Mouse (Mus musculus): ENCODE measurements at regions not wholly inside any gene's neighbourhood (a gene's known extent, or its start where the extent isn't known, plus 50 kb on each side); places are given as distances from the start of the nearest gene placed in this dataset.
A peak's percentile ranks its signal among the peaks of the same experiment; 100 is the strongest.

GRCm38 (mm10) chr4:150724823-150725222 is 72.8 kb upstream of the Slc45a1 start:
- DNase-seq: no peak

GRCm38 (mm10) chr4:150721619-150722283 is 69.8 kb upstream of the Slc45a1 start:
- no peak for DNase-seq

- DNase-seq: no peak
Measured at GRCm38 (mm10) chr4:150717866-150718265, 65.9 kb upstream of the Slc45a1 start.

- DNase-seq: no peak
Measured at GRCm38 (mm10) chr4:150715051-150715450, 63.1 kb upstream of the Slc45a1 start.

- DNase-seq: no peak
Measured at GRCm38 (mm10) chr4:150713291-150713690, 61.3 kb upstream of the Slc45a1 start.

GRCm38 (mm10) chr4:150712856-150713255 is 60.9 kb upstream of the Slc45a1 start:
- DNase-seq: no peak

GRCm38 (mm10) chr4:150711646-150712045 is 59.7 kb upstream of the Slc45a1 start:
- DNase-seq: no peak

GRCm38 (mm10) chr4:150709391-150710130 is 57.6 kb upstream of the Slc45a1 start:
- DNase-seq: no peak

GRCm38 (mm10) chr4:150708572-150708984 is 56.6 kb upstream of the Slc45a1 start:
- no peak for DNase-seq

- peak; percentile 42 to 53 for DNase-seq
Measured at GRCm38 (mm10) chr4:150707725-150708571, 56.0 kb upstream of the Slc45a1 start.

- DNase-seq: no peak
Measured at GRCm38 (mm10) chr4:150706793-150707724, 55.1 kb upstream of the Slc45a1 start.

- no peak for DNase-seq
Measured at GRCm38 (mm10) chr4:150706291-150706690, 54.3 kb upstream of the Slc45a1 start.

- no peak for DNase-seq
Measured at GRCm38 (mm10) chr4:150703266-150703665, 51.3 kb upstream of the Slc45a1 start.
